Mouse (Mus musculus): ENCODE data around the gene Itpripl2. TPM values are rescaled to one million over a fixed set of nuclear protein-coding genes. Genes with fewer than 3 reads are reported as not detected.

Gene Itpripl2
- polyA plus RNA-seq, 1 experiment from 2014 or later = 23.7 TPM

DNA sequence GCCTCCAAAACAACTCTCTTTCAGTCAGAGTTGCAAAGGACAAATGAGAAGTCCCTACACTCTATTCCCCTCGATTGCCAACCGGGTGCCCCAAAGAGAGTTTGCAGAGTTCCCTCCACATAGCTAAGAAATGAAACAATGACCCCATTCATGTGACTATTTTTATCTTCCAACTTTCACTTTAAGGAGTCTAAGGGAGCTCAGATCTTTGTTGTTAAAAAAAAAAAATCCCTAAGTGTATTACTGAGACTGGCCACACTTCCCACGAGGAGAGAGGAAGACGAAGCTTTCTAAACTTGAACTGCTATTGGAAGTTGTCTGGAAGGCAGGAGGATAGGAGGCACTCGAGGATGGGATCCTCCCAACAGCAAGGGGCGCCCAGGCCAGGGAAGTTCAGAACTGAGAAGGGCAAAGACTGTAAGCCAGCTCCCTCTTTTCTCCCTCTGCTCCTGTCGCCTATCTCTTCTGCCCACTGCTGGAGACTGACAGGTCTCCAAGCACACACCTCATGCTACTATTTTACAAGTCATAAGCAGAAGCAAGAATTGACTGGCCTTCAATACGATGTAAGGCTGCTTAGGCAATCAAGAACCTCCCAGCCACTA is 3.6 kb downstream of the Itpripl2 start:
- no peaks in the 10 kb centered on the region for H3K27me3 ChIP-seq
- TF ChIP-seq CTCF (IDR thresholded peaks at IDR 0.05) = no peak
- ATAC-seq (no peak), DNase-seq (ENCODE audit: low read depth, low spot score) (no peak)
- in situ Hi-C loops (cut with MboI; ENCODE audit: low pct_unique_long_range_greater_than_20kb) = no loop called here
- CTCF ChIA-PET = interaction anchor here (1.7 to 2.1 kb wide), 2 partner anchors 14 to 30 kb away, joined by 5 to 11 read pairs; no protein-coding TSS in a partner anchor
- POLR2A ChIA-PET = no interaction called here

DNA sequence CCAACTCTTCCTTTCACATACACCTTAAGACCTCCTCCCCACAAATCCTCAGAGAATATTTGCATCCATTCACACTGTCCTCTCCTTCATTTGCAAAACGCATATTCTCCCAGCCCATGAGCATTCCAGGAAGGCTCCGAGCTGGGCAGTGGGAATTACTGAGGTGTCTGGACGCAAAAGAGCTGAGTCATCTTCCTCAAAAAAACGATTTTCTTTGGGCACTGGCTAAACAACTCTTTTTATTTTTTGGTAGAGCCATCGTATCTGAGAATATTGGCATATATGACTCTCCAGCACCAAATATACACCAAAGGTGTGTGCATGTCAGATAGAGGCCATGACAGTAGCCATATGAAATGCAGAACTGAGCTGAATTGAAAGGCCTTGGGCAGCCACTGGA is 4.9 kb downstream of the Itpripl2 start:
- POLR2A ChIA-PET = interaction anchor here (0.8 kb wide), 1 partner anchor 20 kb away, joined by 3 read pairs; no protein-coding TSS in a partner anchor
- in situ Hi-C loops (cut with MboI; ENCODE audit: low pct_unique_long_range_greater_than_20kb) = no loop called here

DNA sequence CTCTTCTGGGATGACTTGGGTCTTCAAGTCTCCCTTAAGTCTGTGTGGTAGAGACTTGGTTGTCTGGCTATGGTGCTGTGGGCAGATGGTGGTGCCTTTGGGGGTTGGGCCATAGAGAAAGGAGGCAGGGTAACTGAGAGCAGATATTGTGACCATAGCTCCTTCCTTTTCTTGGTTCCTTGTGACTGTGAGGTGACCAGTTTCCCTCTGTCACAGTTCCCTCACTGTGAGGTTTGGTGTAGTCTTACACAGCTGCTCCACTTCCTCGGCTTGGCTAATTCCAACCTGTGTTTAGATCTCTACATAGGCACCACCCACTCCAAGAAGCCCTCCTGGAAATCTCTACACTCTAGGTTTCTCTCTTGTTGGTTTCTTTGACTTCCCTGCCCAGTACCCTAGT is 7.8 kb downstream of the Itpripl2 start:
- CTCF ChIA-PET = no interaction called here
- in situ Hi-C loops (cut with MboI; ENCODE audit: low pct_unique_long_range_greater_than_20kb) = no loop called here
- no peaks in the 10 kb centered on the region for H3K27me3 ChIP-seq
- POLR2A ChIA-PET = no interaction called here
- DNase-seq (ENCODE audit: low read depth, low spot score) (no peak), ATAC-seq (no peak)
- TF ChIP-seq CTCF (IDR thresholded peaks at IDR 0.05) = no peak

More for the DNA sequence above, 4.9 kb downstream of the Itpripl2 start:
- ATAC-seq (no peak), DNase-seq (ENCODE audit: low read depth, low spot score) (no peak)
- H3K27me3 ChIP-seq = no peaks in the 10 kb centered on the region
- CTCF ChIA-PET = interaction anchor here (1.1 to 1.7 kb wide), 3 partner anchors 9 to 32 kb away, joined by 3 to 5 read pairs (median 4); no protein-coding TSS in a partner anchor
- no peak for TF ChIP-seq CTCF (IDR thresholded peaks at IDR 0.05)

GRCm38 (mm10) chr7:118482001-118482400 is 9.8 kb downstream of the Itpripl2 start:
- POLR2A ChIA-PET = interaction anchor here (1.3 kb wide), 1 partner anchor 15 kb away, joined by 3 read pairs; no protein-coding TSS in a partner anchor
- DNase-seq (ENCODE audit: low read depth, low spot score) (no peak), ATAC-seq (no peak)
- in situ Hi-C loops (cut with MboI; ENCODE audit: low pct_unique_long_range_greater_than_20kb) = no loop called here
- H3K27me3 ChIP-seq = no peaks in the 10 kb centered on the region
- no peak for TF ChIP-seq CTCF (IDR thresholded peaks at IDR 0.05)
- CTCF ChIA-PET = interaction anchor here (0.8 to 2.5 kb wide), 3 partner anchors 21 to 37 kb away, joined by 3 to 12 read pairs (median 4); partner anchors contain the start of gene Syt17

DNA sequence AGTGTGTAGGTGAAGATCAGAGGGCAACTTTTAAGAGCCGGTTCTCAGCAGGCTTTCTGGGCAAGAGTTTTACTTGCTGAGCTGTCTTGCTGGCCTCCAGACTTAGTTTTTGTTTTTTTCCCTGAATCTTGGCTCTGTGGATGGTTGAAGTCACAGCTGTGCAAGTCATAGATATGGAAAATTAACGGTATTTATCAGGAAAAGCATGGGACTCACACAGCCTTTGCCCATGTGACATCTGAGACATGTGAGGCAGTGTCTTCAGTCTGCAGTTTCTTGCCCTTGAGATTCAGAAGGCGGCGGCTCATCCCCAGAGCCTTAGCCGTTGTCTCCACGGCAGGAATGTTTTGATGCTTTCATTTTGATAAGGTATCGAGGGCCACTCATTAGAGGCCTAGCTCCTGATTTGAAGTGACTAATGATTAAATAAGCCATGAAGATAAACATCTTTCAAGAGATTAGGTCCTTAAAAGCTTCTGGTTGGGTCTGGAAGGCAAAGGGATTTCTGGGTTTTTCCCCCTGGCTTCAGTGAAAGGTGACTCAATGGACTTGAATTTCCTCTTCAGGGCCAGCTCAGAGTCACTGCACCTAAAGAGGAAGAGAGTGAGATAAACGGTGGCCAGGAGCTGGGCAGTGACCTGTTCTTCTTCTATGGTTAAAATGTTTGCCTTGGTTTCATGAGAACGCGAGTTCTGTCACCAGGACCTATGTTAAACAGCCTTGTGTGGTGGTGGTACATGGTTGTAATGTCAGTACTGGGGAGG is 10.5 kb downstream of the Itpripl2 start:
- ATAC-seq (peak; percentile 48), DNase-seq (ENCODE audit: low read depth, low spot score) (no peak)
- ChIA-PET POLR2A (interaction anchor here (0.7 to 1.3 kb wide), 2 partner anchors 15 to 466 kb away, joined by 3 read pairs; no protein-coding TSS in a partner anchor), CTCF (interaction anchor here (0.8 to 2.5 kb wide), 4 partner anchors 11 to 38 kb away, joined by 3 to 12 read pairs (median 4); partner anchors contain the start of gene Syt17)
- no peak for TF ChIP-seq CTCF (IDR thresholded peaks at IDR 0.05)
- H3K27me3 ChIP-seq = no peaks in the 10 kb centered on the region
- in situ Hi-C loops (cut with MboI; ENCODE audit: low pct_unique_long_range_greater_than_20kb) = no loop called here

- DNase-seq (ENCODE audit: low read depth, low spot score) (no peak), ATAC-seq (no peak)
- CTCF ChIA-PET = interaction anchor here (1.2 to 2.5 kb wide), 2 partner anchors 12 to 32 kb away, joined by 3 to 12 read pairs; partner anchors contain the start of gene Syt17
- POLR2A ChIA-PET = interaction anchor here (0.7 kb wide), 1 partner anchor 467 kb away, joined by 3 read pairs; no protein-coding TSS in a partner anchor
- no peak for TF ChIP-seq CTCF (IDR thresholded peaks at IDR 0.05)
- in situ Hi-C loops (cut with MboI; ENCODE audit: low pct_unique_long_range_greater_than_20kb) = no loop called here
- no peaks in the 10 kb centered on the region for H3K27me3 ChIP-seq
Measured at GRCm38 (mm10) chr7:118480160-118480709, 11.5 kb downstream of the Itpripl2 start.

GRCm38 (mm10) chr7:118478835-118479312 is 12.9 kb downstream of the Itpripl2 start:
- in situ Hi-C loops (cut with MboI; ENCODE audit: low pct_unique_long_range_greater_than_20kb) = no loop called here
- ChIA-PET CTCF (interaction anchor here (0.8 to 1.6 kb wide), 3 partner anchors 13 to 17 kb away, joined by 3 read pairs; no protein-coding TSS in a partner anchor), POLR2A (interaction anchor here (0.6 kb wide), 1 partner anchor 35 kb away, joined by 4 read pairs; no protein-coding TSS in a partner anchor)
- DNase-seq (ENCODE audit: low read depth, low spot score) (no peak), ATAC-seq (no peak)
- H3K27me3 ChIP-seq = no peaks in the 10 kb centered on the region
- TF ChIP-seq CTCF (IDR thresholded peaks at IDR 0.05) = no peak

GRCm38 (mm10) chr7:118476428-118476827 is 15.3 kb downstream of the Itpripl2 start:
- in situ Hi-C loops (cut with MboI; ENCODE audit: low pct_unique_long_range_greater_than_20kb) = no loop called here
- no peak for TF ChIP-seq CTCF (IDR thresholded peaks at IDR 0.05)
- CTCF ChIA-PET = interaction anchor here (1.4 kb wide), 1 partner anchor 27 kb away, joined by 4 read pairs; no protein-coding TSS in a partner anchor
- POLR2A ChIA-PET = interaction anchor here (1.0 kb wide), 1 partner anchor 29 kb away, joined by 3 read pairs; no protein-coding TSS in a partner anchor
- H3K27me3 ChIP-seq = no peaks in the 10 kb centered on the region
- no peak for DNase-seq (ENCODE audit: low read depth, low spot score)
- no peak for ATAC-seq

GRCm38 (mm10) chr7:118475008-118475705 is 16.6 kb downstream of the Itpripl2 start:
- ATAC-seq = no peak
- DNase-seq (ENCODE audit: low read depth, low spot score) = no peak
- in situ Hi-C loops (cut with MboI; ENCODE audit: low pct_unique_long_range_greater_than_20kb) = no loop called here
- POLR2A ChIA-PET = no interaction called here
- no peak for TF ChIP-seq CTCF (IDR thresholded peaks at IDR 0.05)
- CTCF ChIA-PET = interaction anchor here (1.7 kb wide), 1 partner anchor 12 kb away, joined by 5 read pairs; no protein-coding TSS in a partner anchor
- H3K27me3 ChIP-seq = no peaks in the 10 kb centered on the region

DNA sequence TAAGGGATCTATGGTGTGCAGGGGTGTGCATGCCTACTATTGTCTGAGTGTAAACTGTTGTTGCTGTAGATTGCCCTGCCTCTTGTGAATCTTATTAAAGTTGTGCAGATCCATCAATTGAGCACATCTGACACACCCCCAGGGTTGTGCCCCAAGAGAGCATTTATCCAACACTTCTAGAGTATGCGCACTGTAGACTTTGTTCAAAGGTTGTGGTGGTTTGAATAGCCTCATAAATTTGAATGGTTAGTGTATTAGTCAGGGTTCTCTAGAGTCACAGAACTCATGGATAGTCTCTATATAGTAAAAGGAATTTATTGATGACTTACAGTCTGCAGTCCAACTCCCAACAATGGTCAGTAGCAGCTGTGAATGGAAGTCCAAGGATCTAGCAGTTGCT is 18.9 kb downstream of the Itpripl2 start:
- ChIA-PET POLR2A (no interaction called here), CTCF (no interaction called here)
- TF ChIP-seq CTCF (IDR thresholded peaks at IDR 0.05) = no peak
- ATAC-seq (no peak), DNase-seq (ENCODE audit: low read depth, low spot score) (no peak)
- H3K27me3 ChIP-seq = no peaks in the 10 kb centered on the region
- in situ Hi-C loops (cut with MboI; ENCODE audit: low pct_unique_long_range_greater_than_20kb) = no loop called here
